Mouse (Mus musculus): ENCODE results near the gene Fth1. TPM values are rescaled to one million over a fixed set of nuclear protein-coding genes. Genes with fewer than 3 reads are reported as not detected.
A peak's percentile ranks its signal among the peaks of the same experiment; 100 is the strongest.
"Not testable (repeated sequence)": the region's sequence is repeated elsewhere in the genome, so short reads cannot be mapped to it uniquely, and the experiment has no call there.

Gene Fth1
- polyA plus RNA-seq, 1 experiment from 2014 or later: 1,616 TPM

- Histone ChIP-seq H3K4me1 (replicated peaks) (no peaks in the 10 kb centered on the region), H3K9me3 (no peaks in the 10 kb centered on the region), H3K9ac (no peak overlapping the region), H3K4me2 (no peak overlapping the region), H3K36me3 (no peaks in the 10 kb centered on the region), H3K27me3 (no peaks in the 10 kb centered on the region), H3K4me3 (no peak overlapping the region), H3K27ac (replicated peaks) (no peak overlapping the region)
- no peak for ATAC-seq (ENCODE audit: low read depth)
- 67% methylated on average over 2 of the region's 2 CpGs for WGBS
Measured at GRCm38 (mm10) chr19:9966096-9966867, 14.1 kb upstream of the Fth1 start.

GRCm38 (mm10) chr19:9968081-9968787 lies 12.2 kb upstream of the Fth1 start:
- H3K9ac ChIP-seq: no peak overlapping the region
- no peaks in the 10 kb centered on the region for H3K36me3 ChIP-seq
- ATAC-seq (ENCODE audit: low read depth): no peak
- no peak overlapping the region for H3K27ac ChIP-seq (replicated peaks)
- no peak overlapping the region for H3K4me3 ChIP-seq
- no peak overlapping the region for H3K4me2 ChIP-seq
- no peaks in the 10 kb centered on the region for H3K4me1 ChIP-seq (replicated peaks)
- WGBS: 73% methylated on average over 10 of the region's 10 CpGs
- H3K27me3 ChIP-seq: no peaks in the 10 kb centered on the region
- no peaks in the 10 kb centered on the region for H3K9me3 ChIP-seq

GRCm38 (mm10) chr19:9974853-9975252 lies 5.5 kb upstream of the Fth1 start:
- ATAC-seq (ENCODE audit: low read depth); H3K4me1 ChIP-seq (replicated peaks); H3K4me2 ChIP-seq; H3K36me3 ChIP-seq; H3K27me3 ChIP-seq; H3K9me3 ChIP-seq; H3K4me3 ChIP-seq; H3K9ac ChIP-seq; H3K27ac ChIP-seq (replicated peaks): not testable (repeated sequence)
- WGBS: 70% methylated on average over 2 of the region's 2 CpGs

GRCm38 (mm10) chr19:9977085-9977484 lies 3.3 kb upstream of the Fth1 start:
- Histone ChIP-seq H3K36me3 (no peaks in the 10 kb centered on the region), H3K27ac (replicated peaks) (no peak overlapping the region), H3K4me3 (no peak overlapping the region), H3K4me1 (replicated peaks) (peaks cover 12% of the 10 kb centered on the region), H3K27me3 (no peaks in the 10 kb centered on the region), H3K4me2 (no peak overlapping the region), H3K9ac (no peak overlapping the region), H3K9me3 (no peaks in the 10 kb centered on the region)
- 86% methylated on average over 10 of the region's 10 CpGs for WGBS
- no peak for ATAC-seq (ENCODE audit: low read depth)

GRCm38 (mm10) chr19:9978431-9978951 lies 1.9 kb upstream of the Fth1 start:
- Histone ChIP-seq H3K4me3 (no peak overlapping the region), H3K4me2 (no peak overlapping the region), H3K27ac (replicated peaks) (no peak overlapping the region), H3K27me3 (no peaks in the 10 kb centered on the region), H3K36me3 (no peaks in the 10 kb centered on the region), H3K9ac (no peak overlapping the region), H3K9me3 (no peaks in the 10 kb centered on the region), H3K4me1 (replicated peaks) (peaks cover 16% of the 10 kb centered on the region)
- ATAC-seq (ENCODE audit: low read depth): no peak
- WGBS: 65% methylated on average over 5 of the region's 5 CpGs

- ATAC-seq (ENCODE audit: low read depth): no peak
- no peaks in the 10 kb centered on the region for H3K27me3 ChIP-seq
- H3K4me3 ChIP-seq: no peak overlapping the region
- no peaks in the 10 kb centered on the region for H3K9me3 ChIP-seq
- peaks cover 2% of the 10 kb centered on the region for H3K36me3 ChIP-seq
- no peak overlapping the region for H3K27ac ChIP-seq (replicated peaks)
- peaks cover 23% of the 10 kb centered on the region for H3K4me1 ChIP-seq (replicated peaks)
- no peak overlapping the region for H3K9ac ChIP-seq
- no peak overlapping the region for H3K4me2 ChIP-seq
- WGBS: 79% methylated on average over 2 of the region's 2 CpGs
Measured at GRCm38 (mm10) chr19:9979156-9979555, 1.2 kb upstream of the Fth1 start.

- peak overlapping the region; percentile 88 for H3K4me2 ChIP-seq
- H3K9me3 ChIP-seq: no peaks in the 10 kb centered on the region
- peaks cover 24% of the 10 kb centered on the region for H3K36me3 ChIP-seq
- WGBS: 69% methylated on average over 4 of the region's 4 CpGs
- peaks cover 27% of the 10 kb centered on the region for H3K4me1 ChIP-seq (replicated peaks)
- peak overlapping the region; percentile 84 for H3K4me3 ChIP-seq
- no peak for ATAC-seq (ENCODE audit: low read depth)
- H3K27ac ChIP-seq (replicated peaks): peak overlapping the region; percentile 95
- peak overlapping the region; percentile 90 for H3K9ac ChIP-seq
- no peaks in the 10 kb centered on the region for H3K27me3 ChIP-seq
Measured at GRCm38 (mm10) chr19:9981621-9982020, 1.2 kb downstream of the Fth1 start.

GRCm38 (mm10) chr19:9982151-9982851 lies 1.9 kb downstream of the Fth1 start:
- Histone ChIP-seq H3K4me3 (peak overlapping the region; percentile 84), H3K4me2 (peak overlapping the region; percentile 88), H3K4me1 (replicated peaks) (peaks cover 27% of the 10 kb centered on the region), H3K27ac (replicated peaks) (peak overlapping the region; percentile 95), H3K27me3 (no peaks in the 10 kb centered on the region), H3K9me3 (no peaks in the 10 kb centered on the region), H3K36me3 (peaks cover 24% of the 10 kb centered on the region), H3K9ac (peak overlapping the region; percentile 90)
- WGBS: under 1% methylated on average over 49 of the region's 59 CpGs
- peak; percentile 98 for ATAC-seq (ENCODE audit: low read depth)

- peaks cover 24% of the 10 kb centered on the region for H3K36me3 ChIP-seq
- peak overlapping the region; percentile 90 for H3K9ac ChIP-seq
- peaks cover 27% of the 10 kb centered on the region for H3K4me1 ChIP-seq (replicated peaks)
- H3K4me3 ChIP-seq: peak overlapping the region; percentile 84
- H3K4me2 ChIP-seq: peak overlapping the region; percentile 88
- no peaks in the 10 kb centered on the region for H3K27me3 ChIP-seq
- ATAC-seq (ENCODE audit: low read depth): peak; percentile 82
- no peaks in the 10 kb centered on the region for H3K9me3 ChIP-seq
- under 1% methylated on average over 31 of the region's 31 CpGs for WGBS
- peak overlapping the region; percentile 95 for H3K27ac ChIP-seq (replicated peaks)
Measured at GRCm38 (mm10) chr19:9982852-9983542, 2.6 kb downstream of the Fth1 start.

- ATAC-seq (ENCODE audit: low read depth): no peak
- Histone ChIP-seq H3K27ac (replicated peaks) (no peak overlapping the region), H3K4me2 (peak overlapping the region; percentile 88), H3K27me3 (no peaks in the 10 kb centered on the region), H3K4me1 (replicated peaks) (peaks cover 27% of the 10 kb centered on the region), H3K36me3 (peaks cover 24% of the 10 kb centered on the region), H3K4me3 (peak overlapping the region; percentile 84), H3K9ac (peak overlapping the region; percentile 90), H3K9me3 (no peaks in the 10 kb centered on the region)
- 89% methylated on average over 20 of the region's 20 CpGs for WGBS
Measured at GRCm38 (mm10) chr19:9984111-9985055, 4.0 kb downstream of the Fth1 start.

Data from neural tube, embryonic 13.5 days (tissue).